Mouse (Mus musculus): ENCODE data around the gene Smarca1. TPM values are rescaled to one million over a fixed set of nuclear protein-coding genes. Genes with fewer than 3 reads are reported as not detected.
A peak's percentile ranks its signal among the peaks of the same experiment; 100 is the strongest.

Gene Smarca1
- polyA plus RNA-seq, 2 experiments: 1.8 to 4.5 TPM

DNA sequence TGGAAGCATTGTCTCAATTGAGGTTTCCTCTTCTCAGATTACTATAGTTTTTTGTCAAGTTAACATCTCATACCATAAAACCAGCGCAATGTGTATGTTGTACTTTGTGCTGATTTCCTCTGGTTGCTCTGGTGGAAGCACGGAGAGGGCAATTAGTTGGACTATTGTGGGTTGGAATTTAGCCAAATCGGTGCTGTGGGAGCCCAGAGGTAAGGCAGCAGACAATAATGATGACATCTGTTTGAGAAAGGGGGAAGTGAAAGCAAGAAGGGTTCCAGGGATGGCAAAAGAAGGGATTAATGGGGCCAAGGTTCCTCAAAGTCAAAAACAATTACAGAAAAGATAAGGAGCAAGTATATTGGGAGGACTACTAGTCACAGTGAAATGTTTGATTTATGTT, 35.2 kb upstream of the Smarca1 start:
- no peak overlapping the region for H3K4me2 ChIP-seq (ENCODE audit: low read depth)
- ATAC-seq (ENCODE audit: insufficient read depth): no peak
- no peak for TF ChIP-seq EP300 (IDR thresholded peaks at IDR 0.05; ENCODE audit: low read depth)
- no peak for TF ChIP-seq CTCF (IDR thresholded peaks at IDR 0.05; ENCODE audit: low read depth)
- no peaks in the 10 kb centered on the region for H3K9me3 ChIP-seq (ENCODE audit: control insufficient read depth, low read length)
- no peak for DNase-seq (ENCODE audit: low read depth in 3 of 3, low spot score in 3 of 3)
- no peak overlapping the region for H3K4me3 ChIP-seq (ENCODE audit: insufficient read depth in 1 of 2, low read depth in 2 of 2, low read length in 2 of 2)
- no peaks in the 10 kb centered on the region for H3K36me3 ChIP-seq (replicated peaks; ENCODE audit: control insufficient read depth, insufficient read depth, low read depth)
- WGBS (ENCODE audit: insufficient replicate concordance): 58% methylated on average over 3 of the region's 3 CpGs
- no peaks in the 10 kb centered on the region for H3K27me3 ChIP-seq (ENCODE audit: control insufficient read depth, insufficient read depth, low read length)
- H3K9ac ChIP-seq (replicated peaks): no peak overlapping the region
- H3K4me1 ChIP-seq (replicated peaks; ENCODE audit: control insufficient read depth in 2 of 2, insufficient read depth in 2 of 2, low read length in 1 of 2): no peaks in the 10 kb centered on the region
- H3K27ac ChIP-seq: no peak overlapping the region

DNA sequence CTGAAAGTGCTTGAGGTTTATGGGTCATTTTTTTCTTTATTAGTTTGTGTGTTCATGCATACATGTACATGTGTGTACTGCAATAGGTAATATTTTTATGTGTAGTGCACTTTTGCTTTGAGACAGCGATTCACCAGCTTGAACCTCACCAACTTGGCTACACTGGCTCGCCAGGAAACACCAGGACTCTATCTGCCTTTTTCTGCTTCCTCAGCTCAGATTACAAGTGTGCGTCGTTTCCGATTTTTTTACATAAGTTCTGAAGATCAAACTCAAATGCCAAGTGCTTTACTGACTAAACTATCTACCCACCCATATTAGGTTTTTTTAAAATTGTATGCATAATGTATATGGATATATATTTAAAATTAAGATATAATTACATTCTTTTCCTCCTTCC, 27.8 kb upstream of the Smarca1 start:
- ATAC-seq (ENCODE audit: insufficient read depth) (no peak), DNase-seq (ENCODE audit: low read depth in 3 of 3, low spot score in 3 of 3) (no peak)
- TF ChIP-seq CTCF (IDR thresholded peaks at IDR 0.05; ENCODE audit: low read depth) (no peak), EP300 (IDR thresholded peaks at IDR 0.05; ENCODE audit: low read depth) (no peak)
- H3K4me2 ChIP-seq (ENCODE audit: low read depth): no peak overlapping the region
- H3K36me3 ChIP-seq (replicated peaks; ENCODE audit: control insufficient read depth, insufficient read depth, low read depth): no peaks in the 10 kb centered on the region
- H3K9me3 ChIP-seq (ENCODE audit: control insufficient read depth, low read length): no peaks in the 10 kb centered on the region
- H3K27me3 ChIP-seq (ENCODE audit: control insufficient read depth, insufficient read depth, low read length): no peaks in the 10 kb centered on the region
- H3K9ac ChIP-seq (replicated peaks): no peak overlapping the region
- WGBS (ENCODE audit: insufficient replicate concordance): 67% methylated on average over 5 of the region's 5 CpGs
- H3K4me3 ChIP-seq (ENCODE audit: insufficient read depth in 1 of 2, low read depth in 2 of 2, low read length in 2 of 2): no peak overlapping the region
- no peak overlapping the region for H3K27ac ChIP-seq
- no peaks in the 10 kb centered on the region for H3K4me1 ChIP-seq (replicated peaks; ENCODE audit: control insufficient read depth in 2 of 2, insufficient read depth in 2 of 2, low read length in 1 of 2)

DNA sequence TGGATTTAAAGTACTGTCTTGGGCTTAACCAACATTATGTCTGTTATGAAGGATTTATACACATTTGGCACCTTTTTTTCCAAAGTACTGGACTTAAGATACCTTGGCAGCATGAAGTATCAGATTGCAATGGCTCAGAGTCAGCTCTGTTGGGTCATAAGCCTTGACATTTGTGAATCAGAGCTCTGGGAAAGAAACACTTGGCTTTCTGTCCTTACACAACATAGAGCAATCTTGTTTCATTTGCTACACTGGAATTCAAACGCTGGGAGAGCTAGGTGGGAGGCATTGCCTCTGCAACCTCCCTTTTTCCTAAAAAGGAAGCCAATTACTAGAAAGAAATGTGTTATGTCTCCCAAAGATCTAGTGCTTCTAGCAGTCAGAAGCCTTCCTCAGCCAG, 24.1 kb upstream of the Smarca1 start:
- H3K4me3 ChIP-seq (ENCODE audit: insufficient read depth in 1 of 2, low read depth in 2 of 2, low read length in 2 of 2): no peak overlapping the region
- no peaks in the 10 kb centered on the region for H3K9me3 ChIP-seq (ENCODE audit: control insufficient read depth, low read length)
- no peak for ATAC-seq (ENCODE audit: insufficient read depth)
- no peak overlapping the region for H3K4me2 ChIP-seq (ENCODE audit: low read depth)
- TF ChIP-seq EP300 (IDR thresholded peaks at IDR 0.05; ENCODE audit: low read depth): no peak
- TF ChIP-seq CTCF (IDR thresholded peaks at IDR 0.05; ENCODE audit: low read depth): no peak
- H3K4me1 ChIP-seq (replicated peaks; ENCODE audit: control insufficient read depth in 2 of 2, insufficient read depth in 2 of 2, low read length in 1 of 2): peaks cover 0 to 3% of the 10 kb centered on the region in 2 experiments; a peak in 2 of 4 replicates
- H3K36me3 ChIP-seq (replicated peaks; ENCODE audit: control insufficient read depth, insufficient read depth, low read depth): no peaks in the 10 kb centered on the region
- no peak overlapping the region for H3K27ac ChIP-seq
- WGBS (ENCODE audit: insufficient replicate concordance): 76% methylated on average over 1 of the region's 1 CpGs
- H3K27me3 ChIP-seq (ENCODE audit: control insufficient read depth, insufficient read depth, low read length): no peaks in the 10 kb centered on the region
- no peak for DNase-seq (ENCODE audit: low read depth in 3 of 3, low spot score in 3 of 3)
- no peak overlapping the region for H3K9ac ChIP-seq (replicated peaks)

DNA sequence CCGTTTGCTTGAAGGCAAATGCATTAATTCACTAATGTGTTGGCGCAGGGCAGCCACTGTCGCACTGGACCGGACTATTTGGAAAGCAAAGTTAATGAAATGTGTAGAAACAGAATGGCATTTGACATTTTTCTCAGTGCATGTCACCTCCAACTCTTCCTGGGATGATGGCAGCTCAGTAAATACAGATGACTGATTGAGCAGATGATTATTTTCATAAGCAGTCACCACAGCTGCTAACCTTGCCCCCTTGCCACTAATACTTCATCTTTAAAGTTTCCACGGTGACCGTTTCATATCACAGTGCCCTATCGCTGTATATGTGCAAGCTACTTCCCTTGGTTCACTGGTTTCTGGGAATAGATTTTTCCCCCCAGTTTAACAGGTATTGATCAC, 20.8 kb upstream of the Smarca1 start:
- WGBS (ENCODE audit: insufficient replicate concordance): 35% methylated on average over 7 of the region's 7 CpGs

DNA sequence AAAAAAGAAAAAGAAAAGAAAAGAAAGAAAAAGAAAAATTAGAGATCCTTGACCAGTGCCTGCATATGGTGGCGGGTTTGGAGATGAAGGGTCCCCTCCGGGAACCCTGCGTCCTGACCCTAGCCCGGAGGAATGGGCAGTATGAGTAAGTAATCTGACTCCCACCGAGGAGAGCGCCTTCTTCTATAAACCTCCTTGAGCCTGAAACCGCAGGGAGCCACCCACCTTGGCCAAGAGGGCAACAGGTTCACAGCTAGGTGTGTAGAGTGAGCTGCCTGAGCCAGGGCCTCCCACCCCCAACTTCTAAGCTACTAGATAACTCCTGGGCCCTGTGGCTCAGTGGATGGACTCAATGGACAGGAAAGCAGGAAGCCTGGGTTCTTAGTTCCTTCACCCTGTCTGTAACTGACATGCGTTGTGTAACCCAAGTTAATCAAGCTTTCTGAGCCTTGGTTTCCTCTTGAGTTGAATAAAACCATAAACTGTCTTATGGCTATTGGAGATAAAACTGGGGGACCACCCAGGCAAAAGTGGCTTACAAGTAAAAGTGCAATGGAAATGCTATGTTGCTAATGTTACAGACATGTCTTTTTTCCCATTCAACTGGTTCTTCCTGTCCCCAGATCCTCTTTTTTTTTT, 20.2 kb upstream of the Smarca1 start:
- ATAC-seq (ENCODE audit: insufficient read depth) (no peak), DNase-seq (ENCODE audit: low read depth in 3 of 3, low spot score in 3 of 3) (no peak)
- TF ChIP-seq EP300 (IDR thresholded peaks at IDR 0.05; ENCODE audit: low read depth): no peak
- no peak for TF ChIP-seq CTCF (IDR thresholded peaks at IDR 0.05; ENCODE audit: low read depth)
- H3K9me3 ChIP-seq (ENCODE audit: control insufficient read depth, low read length): no peaks in the 10 kb centered on the region
- peak overlapping the region; percentile 74 for H3K9ac ChIP-seq (replicated peaks)
- H3K4me2 ChIP-seq (ENCODE audit: low read depth): peak overlapping the region; percentile 62
- H3K27ac ChIP-seq: no peak overlapping the region
- H3K27me3 ChIP-seq (ENCODE audit: control insufficient read depth, insufficient read depth, low read length): no peaks in the 10 kb centered on the region
- WGBS (ENCODE audit: insufficient replicate concordance): 12% methylated on average over 8 of the region's 8 CpGs
- H3K4me1 ChIP-seq (replicated peaks; ENCODE audit: control insufficient read depth in 2 of 2, insufficient read depth in 2 of 2, low read length in 1 of 2): peaks cover 0 to 3% of the 10 kb centered on the region in 2 experiments; a peak in 2 of 4 replicates
- no peaks in the 10 kb centered on the region for H3K36me3 ChIP-seq (replicated peaks; ENCODE audit: control insufficient read depth, insufficient read depth, low read depth)
- H3K4me3 ChIP-seq (ENCODE audit: insufficient read depth in 1 of 2, low read depth in 2 of 2, low read length in 2 of 2): peak overlapping the region; percentile 72 to 88

More for the DNA sequence above, 20.8 kb upstream of the Smarca1 start:
- H3K4me1 ChIP-seq (replicated peaks; ENCODE audit: control insufficient read depth in 2 of 2, insufficient read depth in 2 of 2, low read length in 1 of 2): peaks cover 0 to 3% of the 10 kb centered on the region in 2 experiments; a peak in 2 of 4 replicates
- H3K27ac ChIP-seq: no peak overlapping the region
- no peaks in the 10 kb centered on the region for H3K27me3 ChIP-seq (ENCODE audit: control insufficient read depth, insufficient read depth, low read length)
- no peak overlapping the region for H3K4me3 ChIP-seq (ENCODE audit: insufficient read depth in 1 of 2, low read depth in 2 of 2, low read length in 2 of 2)
- DNase-seq (ENCODE audit: low read depth in 3 of 3, low spot score in 3 of 3) (no peak), ATAC-seq (ENCODE audit: insufficient read depth) (no peak)
- no peaks in the 10 kb centered on the region for H3K36me3 ChIP-seq (replicated peaks; ENCODE audit: control insufficient read depth, insufficient read depth, low read depth)
- H3K4me2 ChIP-seq (ENCODE audit: low read depth): peak overlapping the region; percentile 62
- TF ChIP-seq EP300 (IDR thresholded peaks at IDR 0.05; ENCODE audit: low read depth): no peak
- no peak for TF ChIP-seq CTCF (IDR thresholded peaks at IDR 0.05; ENCODE audit: low read depth)
- H3K9ac ChIP-seq (replicated peaks): no peak overlapping the region
- H3K9me3 ChIP-seq (ENCODE audit: control insufficient read depth, low read length): no peaks in the 10 kb centered on the region
